15 mouse cellular contexts compared by ENCODE assay signal in genomic region chr10:40098441-40098840, GRCm38 (mm10).
"Had no signal": no experiment of that assay in that cellular context is flagged by ENCODE, and none has a peak within 500 bp of the region (broad histone marks: within the 10 kb centered on the region; RNA-seq: fewer than 3 reads in every experiment).

No protein-coding gene starts in this region.

- H3K9me3 ChIP-seq: kidney, embryonic 15.5 days; limb, embryonic 12.5 days; liver, embryonic 13.5 days; midbrain, embryonic 10.5 days; neural tube, embryonic 15.5 days had no signal

- H3K4me1 ChIP-seq: midbrain, embryonic 10.5 days had no signal

- H3K27ac ChIP-seq: kidney, embryonic 15.5 days; limb, embryonic 12.5 days; liver, embryonic 13.5 days; midbrain, embryonic 10.5 days; neural tube, embryonic 15.5 days had no signal

- ATAC-seq: liver, postnatal 0 days had no signal

- H3K4me3 ChIP-seq: kidney, embryonic 15.5 days; limb, embryonic 12.5 days; liver, embryonic 13.5 days; midbrain, embryonic 10.5 days; myocyte; neural tube, embryonic 15.5 days had no signal

- DNase-seq: kidney, adult 18-20 months; kidney, postnatal 14 days; liver; liver, embryonic 13.5 days; liver, postnatal 0 days; lung, postnatal 36 days; midbrain, embryonic 14.5 days; right cerebral cortex, adult 18-20 months; right cerebral cortex, postnatal 25 days; thymus, postnatal 14 days had no signal

- H3K27me3 ChIP-seq: kidney, embryonic 15.5 days; limb, embryonic 12.5 days; liver, embryonic 13.5 days; neural tube, embryonic 15.5 days had no signal

- H3K36me3 ChIP-seq: kidney, embryonic 15.5 days; limb, embryonic 12.5 days; midbrain, embryonic 10.5 days; neural tube, embryonic 15.5 days had no signal
